Mouse (Mus musculus): ENCODE data around the gene Hist1h2bh. TPM values are rescaled to one million over a fixed set of nuclear protein-coding genes. Genes with fewer than 3 reads are reported as not detected.

Gene Hist1h2bh
- polyA plus RNA-seq, 1 experiment from 2014 or later = 0.79 TPM

- 12% methylated on average over 5 of the region's 5 CpGs for WGBS
- DNase-seq (ENCODE audit: low spot score) = no peak
- Histone ChIP-seq H3K4me1 (ENCODE audit: control insufficient read depth, insufficient read depth, low read length) (peaks cover 8% of the 10 kb centered on the region; the same call in 1 of the 2 replicates), H3K36me3 (ENCODE audit: control insufficient read depth, insufficient read depth, low read length) (no peaks in the 10 kb centered on the region), H3K27me3 (ENCODE audit: control insufficient read depth, insufficient read depth, low read length) (no peaks in the 10 kb centered on the region), H3K4me2 (ENCODE audit: low read depth, severe bottlenecking) (peak overlapping the region; percentile 25), H3K4me3 (ENCODE audit: low read depth, low read length) (no peak overlapping the region; the same call in 1 of the 2 replicates), H3K27ac (replicated peaks; ENCODE audit: low read depth, low read length) (no peak overlapping the region), H3K9ac (ENCODE audit: low read length) (no peak overlapping the region), H3K9me3 (ENCODE audit: control insufficient read depth, low read length) (no peaks in the 10 kb centered on the region)
- ATAC-seq (ENCODE audit: insufficient number of reproducible peaks, low FRiP score, low TSS enrichment, low read depth) = no peak
Measured at GRCm38 (mm10) chr13:23501511-23501910, 41.7 kb downstream of the Hist1h2bh start.

- Histone ChIP-seq H3K4me3 (ENCODE audit: low read depth, low read length) (no peak overlapping the region; the same call in 1 of the 2 replicates), H3K27me3 (ENCODE audit: control insufficient read depth, insufficient read depth, low read length) (no peaks in the 10 kb centered on the region), H3K9ac (ENCODE audit: low read length) (no peak overlapping the region), H3K27ac (replicated peaks; ENCODE audit: low read depth, low read length) (no peak overlapping the region), H3K4me1 (ENCODE audit: control insufficient read depth, insufficient read depth, low read length) (peaks cover 8% of the 10 kb centered on the region; the same call in 1 of the 2 replicates), H3K36me3 (ENCODE audit: control insufficient read depth, insufficient read depth, low read length) (no peaks in the 10 kb centered on the region), H3K9me3 (ENCODE audit: control insufficient read depth, low read length) (no peaks in the 10 kb centered on the region), H3K4me2 (ENCODE audit: low read depth, severe bottlenecking) (peak overlapping the region; percentile 25; the same call in 1 of the 2 replicates)
- DNase-seq (ENCODE audit: low spot score) = peak; percentile 91
- ATAC-seq (ENCODE audit: insufficient number of reproducible peaks, low FRiP score, low TSS enrichment, low read depth) = peak; percentile 54; the same call in 1 of the 2 replicates
- 2% methylated on average over 17 of the region's 17 CpGs for WGBS
Measured at GRCm38 (mm10) chr13:23500424-23501200, 42.6 kb downstream of the Hist1h2bh start.

- Histone ChIP-seq H3K9ac (ENCODE audit: low read length) (no peak overlapping the region), H3K4me2 (ENCODE audit: low read depth, severe bottlenecking) (no peak overlapping the region), H3K27ac (replicated peaks; ENCODE audit: low read depth, low read length) (no peak overlapping the region), H3K9me3 (ENCODE audit: control insufficient read depth, low read length) (no peaks in the 10 kb centered on the region), H3K36me3 (ENCODE audit: control insufficient read depth, insufficient read depth, low read length) (no peaks in the 10 kb centered on the region), H3K27me3 (ENCODE audit: control insufficient read depth, insufficient read depth, low read length) (no peaks in the 10 kb centered on the region), H3K4me3 (ENCODE audit: low read depth, low read length) (no peak overlapping the region), H3K4me1 (ENCODE audit: control insufficient read depth, insufficient read depth, low read length) (peaks cover 4% of the 10 kb centered on the region; the same call in 1 of the 2 replicates)
- no peak for ATAC-seq (ENCODE audit: insufficient number of reproducible peaks, low FRiP score, low TSS enrichment, low read depth)
- 6% methylated on average over 7 of the region's 7 CpGs for WGBS
- no peak for DNase-seq (ENCODE audit: low spot score)
Measured at GRCm38 (mm10) chr13:23499943-23500342, 43.2 kb downstream of the Hist1h2bh start.

GRCm38 (mm10) chr13:23498653-23499052, 44.5 kb downstream of the Hist1h2bh start:
- no peaks in the 10 kb centered on the region for H3K27me3 ChIP-seq (ENCODE audit: control insufficient read depth, insufficient read depth, low read length)
- peak; percentile 64 for ATAC-seq (ENCODE audit: insufficient number of reproducible peaks, low FRiP score, low TSS enrichment, low read depth)
- H3K4me2 ChIP-seq (ENCODE audit: low read depth, severe bottlenecking) = peak overlapping the region; percentile 44
- DNase-seq (ENCODE audit: low spot score) = peak; percentile 66
- no peak overlapping the region for H3K9ac ChIP-seq (ENCODE audit: low read length)
- peaks cover 4% of the 10 kb centered on the region; the same call in 1 of the 2 replicates for H3K4me1 ChIP-seq (ENCODE audit: control insufficient read depth, insufficient read depth, low read length)
- 1% methylated on average over 10 of the region's 10 CpGs for WGBS
- no peaks in the 10 kb centered on the region for H3K36me3 ChIP-seq (ENCODE audit: control insufficient read depth, insufficient read depth, low read length)
- no peaks in the 10 kb centered on the region for H3K9me3 ChIP-seq (ENCODE audit: control insufficient read depth, low read length)
- peak overlapping the region; percentile 55; the same call in 1 of the 2 replicates for H3K27ac ChIP-seq (replicated peaks; ENCODE audit: low read depth, low read length)
- H3K4me3 ChIP-seq (ENCODE audit: low read depth, low read length) = peak overlapping the region; percentile 15

- H3K27ac ChIP-seq (replicated peaks; ENCODE audit: low read depth, low read length) = 0 out of 2 replicates have a peak overlapping the region, but pooled peaks have one; percentile 55
- under 1% methylated on average over 19 of the region's 19 CpGs for WGBS
Measured at GRCm38 (mm10) chr13:23497656-23498321, 45.4 kb downstream of the Hist1h2bh start.

GRCm38 (mm10) chr13:23495526-23495925, 47.7 kb downstream of the Hist1h2bh start:
- H3K27ac ChIP-seq (replicated peaks; ENCODE audit: low read depth, low read length) = no peak overlapping the region
- no peaks in the 10 kb centered on the region for H3K9me3 ChIP-seq (ENCODE audit: control insufficient read depth, low read length)
- no peaks in the 10 kb centered on the region for H3K27me3 ChIP-seq (ENCODE audit: control insufficient read depth, insufficient read depth, low read length)
- no peak overlapping the region for H3K4me2 ChIP-seq (ENCODE audit: low read depth, severe bottlenecking)
- ATAC-seq (ENCODE audit: insufficient number of reproducible peaks, low FRiP score, low TSS enrichment, low read depth) (no peak), DNase-seq (ENCODE audit: low spot score) (no peak)
- H3K9ac ChIP-seq (ENCODE audit: low read length) = no peak overlapping the region
- H3K36me3 ChIP-seq (ENCODE audit: control insufficient read depth, insufficient read depth, low read length) = no peaks in the 10 kb centered on the region
- H3K4me3 ChIP-seq (ENCODE audit: low read depth, low read length) = no peak overlapping the region
- WGBS = 77% methylated on average over 6 of the region's 6 CpGs
- H3K4me1 ChIP-seq (ENCODE audit: control insufficient read depth, insufficient read depth, low read length) = peaks cover 4% of the 10 kb centered on the region; the same call in 1 of the 2 replicates

More at GRCm38 (mm10) chr13:23497656-23498321, 45.4 kb downstream of the Hist1h2bh start:
- DNase-seq (ENCODE audit: low spot score) (peak; percentile 80), ATAC-seq (ENCODE audit: insufficient number of reproducible peaks, low FRiP score, low TSS enrichment, low read depth) (no peak)
- peaks cover 4% of the 10 kb centered on the region; the same call in 1 of the 2 replicates for H3K4me1 ChIP-seq (ENCODE audit: control insufficient read depth, insufficient read depth, low read length)
- no peaks in the 10 kb centered on the region for H3K27me3 ChIP-seq (ENCODE audit: control insufficient read depth, insufficient read depth, low read length)
- no peaks in the 10 kb centered on the region for H3K9me3 ChIP-seq (ENCODE audit: control insufficient read depth, low read length)
- H3K4me3 ChIP-seq (ENCODE audit: low read depth, low read length) = peak overlapping the region; percentile 15; the same call in 1 of the 2 replicates
- no peaks in the 10 kb centered on the region for H3K36me3 ChIP-seq (ENCODE audit: control insufficient read depth, insufficient read depth, low read length)
- H3K9ac ChIP-seq (ENCODE audit: low read length) = no peak overlapping the region
- peak overlapping the region; percentile 44 for H3K4me2 ChIP-seq (ENCODE audit: low read depth, severe bottlenecking)

- Histone ChIP-seq H3K27ac (replicated peaks; ENCODE audit: low read depth, low read length) (no peak overlapping the region), H3K9me3 (ENCODE audit: control insufficient read depth, low read length) (no peaks in the 10 kb centered on the region), H3K36me3 (ENCODE audit: control insufficient read depth, insufficient read depth, low read length) (no peaks in the 10 kb centered on the region), H3K27me3 (ENCODE audit: control insufficient read depth, insufficient read depth, low read length) (no peaks in the 10 kb centered on the region), H3K4me3 (ENCODE audit: low read depth, low read length) (no peak overlapping the region), H3K9ac (ENCODE audit: low read length) (no peak overlapping the region), H3K4me2 (ENCODE audit: low read depth, severe bottlenecking) (peak overlapping the region; percentile 27; the same call in 1 of the 2 replicates), H3K4me1 (ENCODE audit: control insufficient read depth, insufficient read depth, low read length) (no peaks in the 10 kb centered on the region; the same call in 1 of the 2 replicates)
- ATAC-seq (ENCODE audit: insufficient number of reproducible peaks, low FRiP score, low TSS enrichment, low read depth) (no peak), DNase-seq (ENCODE audit: low spot score) (no peak)
- 10% methylated on average over 14 of the region's 14 CpGs for WGBS
Measured at GRCm38 (mm10) chr13:23491990-23492389, 51.2 kb downstream of the Hist1h2bh start.

All from limb, embryonic 11.5 days (tissue).